Mouse (Mus musculus): ENCODE data around the gene Cyp26c1. TPM values are rescaled to one million over a fixed set of nuclear protein-coding genes. Genes with fewer than 3 reads are reported as not detected.

Cyp26c1 gene
- polyA plus RNA-seq (2012; rRNA removed), result 0.04 TPM in 1 of 2 replicates, not detected in the other

GRCm38 (mm10) chr19:37685281-37685680 lies at the start of gene Cyp26c1:
Gene Cyp26c1, plus strand, starts transcription at chr19:37685581.

GRCm38 (mm10) chr19:37697651-37698272 lies 12.4 kb downstream of the Cyp26c1 start, which contains the start of gene Cyp26a1:
Gene Cyp26a1, plus strand, starts transcription at chr19:37697798.

Other genes starting within 250 kb of the Cyp26c1 start
- gene Exoc6, start 135.2 kb upstream of the Cyp26c1 start, polyA plus RNA-seq (2012; rRNA removed), result 13.9 and 14.8 TPM in 2 replicates
- gene Cyp26a1, start 12.2 kb downstream of the Cyp26c1 start, polyA plus RNA-seq (2012; rRNA removed), result 0.14 TPM in 2 replicates

Data from liver, embryonic 18 days (tissue).